Mouse (Mus musculus): ENCODE data around the gene Helt.
"Not testable (repeated sequence)": the region's sequence is repeated elsewhere in the genome, so short reads cannot be mapped to it uniquely, and the experiment has no call there.

Gene Helt

DNA sequence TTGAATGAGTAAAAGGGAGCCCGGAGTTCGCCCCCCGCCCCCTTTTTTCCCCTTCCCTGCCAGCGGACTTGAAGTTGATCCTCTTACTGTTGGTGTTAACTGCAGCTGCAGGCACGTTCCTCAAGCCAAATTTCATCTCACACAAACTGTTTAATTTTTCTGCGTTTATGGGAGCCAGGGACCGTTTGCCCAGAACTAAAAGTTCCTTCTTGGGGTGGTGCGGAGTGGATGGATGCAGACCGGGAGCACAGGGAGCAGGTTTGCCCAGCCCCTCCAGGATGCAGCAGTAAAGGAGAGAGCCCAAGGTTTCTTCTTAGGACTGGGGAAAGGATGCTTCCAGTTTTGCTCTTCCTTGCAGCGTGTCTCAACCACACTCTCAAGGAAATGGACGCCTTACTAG is 2.1 kb upstream of the Helt start:
- DNase-seq (ENCODE audit: low spot score): no peak

DNA sequence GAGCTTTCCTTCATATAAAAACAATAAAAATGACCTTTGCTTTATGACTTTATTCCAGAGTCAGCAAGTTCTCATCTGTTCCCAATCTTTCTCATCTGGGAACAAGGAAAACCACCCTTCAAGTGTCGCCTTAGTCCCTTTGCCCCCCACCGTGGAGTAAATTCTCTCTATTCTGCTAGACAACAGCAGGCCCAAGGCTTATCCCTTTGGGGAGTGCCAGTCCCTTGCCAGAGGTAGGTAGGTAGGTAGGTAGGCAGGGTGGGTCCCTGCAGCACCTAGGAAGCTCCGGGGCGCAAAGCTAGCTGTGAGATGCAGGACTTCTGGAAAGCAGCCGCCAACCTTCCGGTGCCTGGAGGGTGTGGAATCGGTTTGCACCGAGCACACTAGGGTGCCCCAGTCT is 1.5 kb upstream of the Helt start:
- no peak for DNase-seq (ENCODE audit: low spot score)

DNA sequence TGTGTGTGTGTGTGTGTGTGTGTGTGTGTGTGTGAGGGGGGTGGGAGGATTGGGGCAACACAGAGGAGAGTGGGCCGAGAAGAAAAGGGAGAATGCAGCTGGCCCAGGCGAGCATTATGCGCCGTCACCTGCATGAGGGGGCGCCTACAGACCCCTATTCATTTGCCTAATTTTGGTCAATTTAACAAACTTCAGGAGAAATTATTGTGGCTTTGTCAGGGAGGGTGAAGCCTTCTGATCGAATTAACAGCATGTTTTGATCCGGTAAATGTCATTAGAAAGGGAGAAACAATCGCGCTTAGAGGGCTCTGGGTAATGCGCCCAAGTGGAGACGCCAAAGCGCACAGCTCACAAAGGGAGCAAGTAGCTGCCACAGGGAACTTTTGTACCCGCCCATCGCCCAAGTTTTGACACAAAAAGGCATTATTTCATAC is 647 bp upstream of the Helt start:
- no peak for DNase-seq (ENCODE audit: low spot score)

DNA sequence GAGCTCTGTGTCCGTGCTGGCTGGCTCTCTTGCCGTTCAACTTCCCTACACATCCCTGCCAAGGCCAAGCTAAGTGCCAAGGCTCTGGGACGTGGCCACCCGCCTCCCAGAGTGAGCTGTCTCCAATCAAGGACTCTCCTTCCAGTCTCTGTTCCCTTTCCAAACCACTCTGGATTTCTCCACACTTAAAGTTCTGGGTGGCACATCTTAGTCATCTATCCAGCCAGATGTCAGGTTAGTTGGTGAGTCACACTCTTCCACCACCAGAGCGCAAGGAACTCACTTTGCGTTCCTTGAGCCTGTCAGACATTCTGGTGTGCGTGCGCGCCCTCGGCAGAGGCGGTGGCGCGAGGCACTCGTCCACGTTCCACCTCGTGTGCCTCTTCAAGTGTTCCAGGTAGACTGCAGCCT is 725 bp downstream of the Helt start:
- DNase-seq (ENCODE audit: low spot score): no peak

DNA sequence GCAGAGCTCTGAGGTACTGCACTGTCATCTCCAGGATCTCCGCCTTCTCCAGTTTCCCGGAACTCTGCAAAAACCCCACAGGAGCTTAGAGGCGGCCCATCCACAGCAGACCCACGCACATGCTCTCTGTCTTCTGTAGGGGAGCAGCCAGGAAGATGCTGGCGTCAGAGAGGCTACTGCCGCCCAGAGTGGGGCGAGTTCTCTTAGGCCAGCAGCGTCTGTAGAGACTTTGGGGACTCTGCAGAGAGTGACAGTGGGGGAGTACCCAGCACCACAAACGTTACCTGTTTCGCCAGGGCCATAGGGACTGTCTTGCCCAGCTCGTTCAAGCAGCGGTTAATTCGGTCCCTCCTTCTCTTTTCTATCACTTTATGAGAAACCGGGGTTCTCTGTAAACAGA is 1.3 kb downstream of the Helt start:
- DNase-seq (ENCODE audit: low spot score): no peak

DNA sequence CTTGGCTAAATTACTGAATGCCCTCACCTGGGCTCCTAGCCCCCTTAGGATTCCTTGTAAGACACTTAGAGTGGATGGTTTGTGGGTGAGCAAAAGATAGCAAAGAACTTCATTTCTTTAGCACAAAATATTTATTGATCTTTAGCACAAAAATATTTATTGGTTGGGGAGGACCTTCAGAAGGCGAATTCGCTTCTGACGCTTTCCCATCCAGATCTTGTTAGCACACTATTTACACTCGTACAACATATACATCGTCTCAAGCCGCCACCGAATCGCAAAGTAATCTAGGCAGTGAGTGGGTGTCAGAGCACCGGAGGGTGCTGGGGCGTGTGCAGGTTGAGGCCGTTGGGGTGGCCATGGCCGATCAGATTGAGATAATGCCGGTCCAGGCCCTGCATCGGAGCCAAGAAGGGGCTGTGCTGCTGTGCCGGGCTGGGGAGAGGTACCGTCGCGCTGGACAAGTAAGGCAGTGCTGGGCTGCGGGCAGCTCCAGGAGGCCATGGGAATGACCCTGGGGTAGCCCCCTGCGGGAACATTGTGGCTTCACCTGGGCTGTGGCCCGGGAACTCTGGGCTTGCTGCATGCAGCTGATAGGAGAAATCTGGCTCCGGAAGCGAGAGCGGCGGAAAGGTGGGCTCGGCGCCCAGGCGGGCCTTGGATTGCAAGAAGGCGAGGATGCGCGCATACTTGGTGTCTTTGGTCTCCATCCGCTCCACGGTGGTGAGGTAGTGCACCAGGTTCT is 2.4 kb downstream of the Helt start:
- DNase-seq (ENCODE audit: low spot score): no peak

DNA sequence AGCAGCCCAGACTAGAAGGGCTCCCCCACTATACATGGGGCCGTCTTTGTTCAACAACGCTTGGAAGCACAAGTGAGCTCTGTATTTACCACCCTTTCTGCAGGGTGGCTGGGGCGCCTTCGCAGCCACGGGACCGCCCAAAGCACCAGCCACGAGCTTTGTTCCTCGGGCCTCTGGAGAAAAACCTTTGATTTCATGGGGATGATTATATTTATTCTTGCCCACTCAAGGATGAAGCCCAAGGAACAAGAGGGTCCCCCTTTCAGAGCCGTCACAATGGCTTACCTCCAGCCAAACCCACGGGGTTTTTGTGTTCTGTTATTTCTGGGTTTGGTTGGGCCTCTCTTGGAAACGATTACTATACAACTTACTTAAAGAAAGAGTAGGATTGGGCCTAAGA is 5.2 kb downstream of the Helt start:
- no peak for DNase-seq (ENCODE audit: low spot score)

DNA sequence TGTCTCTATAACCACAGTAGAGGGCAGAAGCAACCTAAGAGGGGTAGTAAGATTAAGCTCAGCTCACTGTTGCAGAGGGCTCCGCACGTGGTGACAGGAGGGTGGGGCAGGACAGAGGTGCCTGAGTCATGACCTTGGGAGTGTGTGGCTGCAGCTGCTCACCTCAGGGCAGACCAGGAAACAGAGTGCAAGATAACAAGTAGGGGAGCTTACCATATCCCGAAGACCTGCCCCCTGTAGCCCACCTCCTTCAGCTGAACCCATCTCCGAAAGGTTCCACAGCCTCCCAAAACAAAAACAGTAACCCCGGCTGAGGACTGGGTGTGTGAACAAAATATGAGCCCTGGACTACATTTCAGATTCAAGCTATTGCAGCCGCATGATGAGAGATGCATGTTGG is 6.5 kb downstream of the Helt start:
- DNase-seq (ENCODE audit: low spot score): no peak

DNA sequence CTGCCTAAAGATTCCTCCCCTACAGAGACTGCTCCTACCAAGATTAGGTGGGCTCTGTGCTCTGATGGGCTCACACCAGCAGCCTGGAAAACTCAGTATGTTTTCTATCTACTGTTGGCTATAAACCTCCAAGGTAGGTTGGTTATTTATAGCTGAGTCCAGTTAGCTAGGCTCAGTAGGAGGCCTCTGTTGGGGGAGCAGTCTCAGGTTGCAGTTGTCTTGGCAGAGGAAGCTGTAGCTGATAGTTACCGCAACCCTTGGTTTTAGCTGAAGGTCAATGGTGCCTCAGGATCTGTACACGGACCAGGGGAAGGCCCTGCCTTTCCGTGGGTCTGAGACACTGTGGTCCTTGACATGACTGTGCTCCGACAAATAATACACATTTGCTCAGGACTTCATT is 8.5 kb downstream of the Helt start:
- DNase-seq (ENCODE audit: low spot score): no peak

DNA sequence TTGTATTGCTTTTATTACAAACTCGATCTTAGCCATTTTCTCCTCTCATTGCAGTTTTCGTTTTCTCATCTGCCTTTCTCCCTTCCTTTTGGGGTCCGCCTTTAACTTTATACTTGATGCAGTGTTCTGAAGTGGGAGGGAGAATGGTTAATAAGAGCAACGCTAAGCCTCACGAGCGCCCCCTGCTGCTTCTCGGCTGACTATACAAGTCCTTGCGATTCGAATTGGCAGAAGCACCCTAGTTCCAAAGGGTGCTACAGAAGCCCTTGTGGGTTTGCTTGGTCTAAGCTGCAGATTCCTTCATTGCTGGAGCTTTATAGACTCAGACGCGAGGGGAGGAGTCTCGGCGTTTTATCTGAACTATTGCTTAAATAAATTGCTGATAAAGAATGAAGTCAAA is 12.9 kb downstream of the Helt start:
- no peak for DNase-seq (ENCODE audit: low spot score)

DNA sequence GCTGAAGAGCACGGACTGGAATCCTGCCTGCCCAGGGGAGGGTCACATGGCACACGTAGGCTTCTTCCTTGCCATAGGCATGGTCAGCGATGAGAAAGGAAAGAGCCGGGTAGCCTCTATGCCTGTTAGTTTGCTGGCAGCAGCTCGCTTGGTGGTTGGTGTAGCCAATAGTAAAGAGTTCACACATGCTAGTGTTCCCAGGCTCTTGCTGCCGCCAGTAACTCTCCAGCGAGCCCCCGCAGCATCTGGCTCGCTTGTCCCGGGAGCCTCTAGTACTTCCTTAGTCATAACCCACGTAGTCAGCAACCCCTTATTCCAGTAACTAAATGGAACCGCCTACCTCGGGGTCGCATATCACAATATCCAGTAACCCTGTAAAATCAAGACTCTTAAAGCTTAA is 17.5 kb downstream of the Helt start:
- DNase-seq (ENCODE audit: low spot score): no peak

DNA sequence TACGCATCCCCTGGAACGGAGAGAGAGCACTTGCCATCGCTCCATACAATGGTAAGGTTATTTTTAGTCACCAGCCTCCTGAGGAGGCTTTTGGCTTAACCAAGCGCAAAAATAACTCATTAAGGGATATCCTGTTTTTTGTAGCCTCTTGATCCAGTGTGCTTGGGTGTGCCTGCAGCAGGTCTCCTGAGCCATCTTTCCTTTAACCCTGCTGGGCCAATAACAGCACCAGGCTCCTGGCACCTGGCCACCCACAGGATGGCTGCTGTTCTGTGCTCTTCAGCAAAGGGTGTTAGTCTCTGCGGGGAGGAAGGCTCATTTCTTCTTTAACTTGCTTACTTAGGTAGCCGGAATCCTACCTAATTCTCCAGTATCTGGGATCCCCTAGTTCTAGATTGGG is 23.7 kb downstream of the Helt start:
- DNase-seq (ENCODE audit: low spot score): no peak

DNA sequence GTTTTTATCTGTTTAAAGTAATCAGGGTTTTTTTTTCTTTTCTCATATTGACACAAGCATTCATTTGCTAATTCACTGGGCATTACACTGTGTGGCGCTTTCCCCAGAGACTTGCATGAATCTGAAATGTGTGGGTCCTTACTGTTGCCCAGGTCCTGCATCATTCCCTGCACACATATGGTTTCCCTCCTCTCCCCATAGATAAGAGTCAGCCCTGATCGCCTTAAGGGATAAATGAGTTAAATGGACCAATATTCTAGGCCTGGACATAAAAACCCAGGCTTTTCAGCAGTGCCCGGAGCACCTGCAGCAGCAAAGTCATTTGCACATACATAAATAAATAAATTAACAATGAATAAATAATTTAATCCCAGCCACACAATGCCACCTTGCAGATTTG is 24.3 kb downstream of the Helt start:
- no peak for DNase-seq (ENCODE audit: low spot score)

DNA sequence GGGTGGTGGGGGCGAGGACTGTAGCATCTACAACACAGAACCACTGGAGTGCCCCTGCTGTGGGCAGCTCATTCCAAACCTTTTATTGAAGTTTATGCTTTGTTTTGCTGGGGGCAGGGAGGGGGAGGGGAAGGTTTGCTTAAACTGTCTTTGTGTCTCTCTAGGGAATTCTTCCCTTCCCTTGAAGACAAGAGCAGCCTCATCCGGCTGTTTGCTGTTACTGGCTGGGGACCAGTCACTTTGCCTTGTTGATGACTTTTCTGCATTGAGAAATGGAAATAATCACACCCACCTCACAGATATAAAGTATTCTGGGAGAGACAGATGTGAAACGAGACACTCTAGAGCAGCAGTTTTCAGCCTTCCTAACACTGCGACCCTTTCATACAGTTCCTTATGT is 27.7 kb downstream of the Helt start:
- no peak for DNase-seq (ENCODE audit: low spot score)

DNA sequence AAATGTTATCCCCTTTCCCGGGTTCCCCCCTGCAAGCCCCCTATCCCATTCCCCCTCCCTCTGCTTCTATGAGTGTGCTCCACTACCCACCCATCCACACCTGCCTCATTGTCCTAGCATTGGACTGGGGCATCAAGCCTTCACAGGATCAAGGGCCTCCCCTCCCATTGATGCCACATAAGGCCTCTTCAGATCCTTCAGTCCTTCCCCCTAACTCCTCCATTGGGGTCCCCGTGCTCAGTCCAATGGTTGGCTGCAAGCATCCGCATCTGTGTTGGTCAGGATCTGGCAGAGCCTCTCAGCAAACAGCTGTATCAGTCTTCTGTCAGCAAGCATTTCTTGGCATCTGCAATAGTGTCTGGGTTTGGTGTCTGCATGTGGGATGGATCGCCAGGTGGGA is 30.3 kb downstream of the Helt start:
- DNase-seq (ENCODE audit: low spot score): not testable (repeated sequence)

DNA sequence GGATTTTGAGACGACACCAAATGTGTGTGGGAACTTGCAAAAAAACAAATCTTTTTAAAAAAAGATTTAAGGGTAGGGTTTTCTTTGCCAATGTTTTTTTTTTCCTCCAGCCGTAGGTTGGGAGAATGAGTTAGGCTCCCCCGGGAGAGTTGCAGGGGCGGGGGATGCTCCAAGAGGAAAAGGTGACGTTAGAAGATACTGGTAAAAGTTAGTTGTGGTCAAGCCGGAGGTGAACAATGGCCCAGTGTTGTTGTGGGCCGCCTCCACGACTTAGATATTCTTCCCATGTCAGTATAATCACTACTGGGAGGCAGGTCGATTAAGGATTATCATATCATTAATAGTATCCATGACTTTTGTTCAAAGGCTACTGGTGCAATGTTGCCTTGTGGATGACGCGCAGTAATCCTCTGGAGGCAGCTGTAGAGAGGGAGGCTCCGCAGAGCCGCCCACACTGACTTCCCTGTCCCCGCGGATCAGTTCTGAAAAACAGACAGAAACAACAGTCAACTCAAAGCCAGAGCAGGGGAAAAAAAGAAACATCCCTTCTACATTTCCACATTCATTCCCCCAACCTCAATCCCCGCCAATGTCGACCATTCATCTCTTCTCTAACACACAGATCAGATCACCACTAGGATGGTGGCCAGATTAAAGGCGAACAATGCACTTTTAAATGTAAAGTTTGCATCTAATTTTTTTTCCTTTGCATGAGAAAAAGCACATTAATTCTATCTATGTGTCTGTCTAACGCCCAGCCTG is 36.4 kb downstream of the Helt start:
- no peak for DNase-seq (ENCODE audit: low spot score)

DNA sequence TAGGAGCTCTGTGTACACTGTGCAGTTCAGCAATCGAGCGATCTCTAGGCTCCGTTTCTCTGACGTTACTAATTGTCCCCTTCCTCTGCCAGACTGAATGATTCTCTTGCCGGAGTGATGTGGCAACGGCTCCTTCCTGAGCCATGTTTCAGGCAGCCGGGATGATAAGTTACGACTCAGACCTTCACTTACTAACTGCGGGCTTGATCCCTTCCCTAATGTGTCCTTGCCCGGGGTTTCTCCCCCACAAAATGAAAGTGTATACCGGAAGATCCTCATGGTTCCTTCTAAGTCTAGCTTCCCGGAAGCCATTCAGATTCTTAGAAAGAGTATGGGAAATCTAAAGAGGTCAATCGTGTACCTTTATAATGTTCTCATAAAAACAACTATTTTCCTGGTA is 42.0 kb downstream of the Helt start:
- no peak for DNase-seq (ENCODE audit: low spot score)

DNA sequence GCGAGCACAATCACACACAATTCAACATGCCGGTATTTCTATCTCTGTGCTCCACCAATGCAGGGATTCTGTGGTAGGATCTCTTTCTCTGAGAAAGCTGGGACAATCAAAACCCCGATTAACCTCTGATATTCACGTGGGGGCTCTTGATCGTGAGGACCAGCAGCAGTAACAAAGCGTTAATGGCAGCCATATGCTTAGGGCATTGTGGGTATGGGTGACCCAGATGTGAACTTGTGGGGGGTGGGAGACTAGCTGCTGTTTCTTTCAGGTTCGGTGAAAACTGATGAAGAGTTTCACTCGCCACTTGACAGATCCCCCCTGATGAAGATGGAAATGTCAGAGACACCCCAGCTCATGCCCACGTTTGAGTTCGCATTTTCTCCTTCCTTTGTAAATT is 42.9 kb downstream of the Helt start:
- no peak for DNase-seq (ENCODE audit: low spot score)

DNA sequence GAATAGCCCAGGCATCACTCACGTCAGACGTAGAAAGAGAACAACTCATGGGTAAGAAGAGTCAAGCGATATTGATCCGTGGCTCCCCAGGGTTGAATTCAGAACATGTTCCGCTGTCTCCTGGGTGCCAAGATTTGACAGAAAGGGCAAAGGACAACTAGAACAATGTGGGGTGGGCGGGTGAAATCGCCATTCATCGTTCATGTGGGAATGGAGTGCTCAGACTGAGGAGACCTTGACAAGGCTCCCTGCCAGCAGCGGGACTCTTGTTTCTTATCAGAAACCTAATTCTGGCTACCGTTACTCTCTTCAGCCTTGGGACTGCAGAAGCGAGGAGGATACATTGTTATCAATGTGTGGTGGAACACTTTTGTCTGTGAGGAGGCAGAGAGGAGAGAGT is 48.1 kb downstream of the Helt start:
- DNase-seq (ENCODE audit: low spot score): no peak

DNA sequence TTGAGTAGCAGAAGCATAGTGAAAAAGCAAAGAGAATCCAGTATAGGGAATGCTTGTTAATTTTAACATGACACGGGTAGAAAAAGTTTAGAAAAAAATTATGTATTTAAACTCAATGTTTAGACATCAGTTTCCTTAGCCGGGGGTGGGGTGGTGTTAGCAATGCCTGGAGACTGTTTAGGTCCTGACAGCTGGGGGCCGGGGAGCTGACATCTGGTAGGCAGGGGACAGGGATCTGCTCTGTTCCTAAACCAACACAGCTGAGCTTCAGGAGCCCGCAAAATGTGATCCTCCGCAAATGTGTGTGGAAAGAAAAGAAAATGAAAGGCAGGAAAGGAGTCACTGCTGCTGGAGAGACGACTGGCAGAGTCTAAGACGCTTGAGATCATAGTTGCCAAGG is 51.5 kb downstream of the Helt start:
- DNase-seq (ENCODE audit: low spot score): no peak
